Mouse (Mus musculus) ovary, postnatal 14 days (tissue): Measurements from ENCODE around the gene Trip13.
A peak's percentile ranks its signal among the peaks of the same experiment; 100 is the strongest.

ENCODE experiments used
- DNase-seq: peaks from one replicate; pipeline ENCODE4 v3.0.0; 2022; ENCODE audit warnings: low spot score

The Trip13 gene

DNA sequence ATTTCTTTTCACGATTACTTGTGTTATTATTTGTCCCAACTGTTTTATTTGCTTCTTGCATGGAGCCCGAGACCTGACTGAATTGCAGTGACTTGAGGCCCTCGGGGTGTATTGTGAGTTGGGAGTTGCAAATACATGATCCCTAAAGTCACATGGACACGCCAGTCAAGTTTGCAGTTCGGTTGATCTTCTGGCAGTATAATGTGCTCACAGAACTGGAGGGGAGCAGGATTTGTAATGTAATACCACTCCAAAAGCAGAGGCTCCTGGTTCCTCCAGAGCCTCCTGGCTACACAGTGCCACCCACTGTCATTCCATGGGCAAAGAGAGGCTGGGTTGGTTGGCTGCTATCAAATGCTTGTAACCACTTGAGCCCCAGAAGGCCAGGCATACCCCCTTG, 51.0 kb downstream of the Trip13 start:
- DNase-seq: no peak

DNA sequence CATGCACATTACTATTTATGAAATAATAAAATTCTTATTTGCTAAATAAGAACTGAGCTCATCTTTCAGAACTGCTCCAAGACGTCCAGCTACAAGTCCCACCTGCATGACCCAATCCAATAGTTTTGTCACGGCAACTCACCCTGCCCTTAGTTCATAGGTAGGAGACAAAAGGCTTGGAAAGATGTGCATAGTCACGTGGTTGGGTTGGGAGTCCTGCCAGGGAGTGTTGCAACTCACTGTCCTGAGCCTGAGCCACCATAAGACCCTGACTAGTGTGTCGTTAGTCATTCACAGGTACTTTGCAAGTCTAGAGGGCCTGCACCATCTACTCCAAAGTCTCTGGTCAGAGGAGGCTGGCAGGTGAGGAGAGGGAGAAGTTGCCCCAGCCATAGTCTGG, 51.5 kb downstream of the Trip13 start:
- DNase-seq: no peak

DNA sequence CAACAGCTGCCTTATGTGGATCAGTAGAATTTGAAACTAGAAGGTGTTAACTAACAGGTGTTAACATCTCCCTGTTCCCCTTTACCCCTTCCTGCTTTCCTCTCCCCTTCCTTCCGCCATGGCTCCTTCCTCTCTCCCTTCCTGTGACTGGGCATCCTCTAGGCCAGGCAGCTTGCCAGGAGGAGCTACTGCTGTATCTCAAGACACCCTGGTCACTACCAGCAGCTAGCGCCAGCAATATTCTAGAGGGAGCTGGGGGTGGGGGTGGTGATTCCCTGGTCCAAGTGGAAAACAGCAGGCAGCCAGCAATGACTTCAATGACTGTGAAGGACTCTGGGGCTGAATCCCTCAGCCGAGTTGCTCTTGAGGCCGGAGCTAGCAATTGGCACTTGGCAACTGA, 51.9 kb downstream of the Trip13 start:
- no peak for DNase-seq

DNA sequence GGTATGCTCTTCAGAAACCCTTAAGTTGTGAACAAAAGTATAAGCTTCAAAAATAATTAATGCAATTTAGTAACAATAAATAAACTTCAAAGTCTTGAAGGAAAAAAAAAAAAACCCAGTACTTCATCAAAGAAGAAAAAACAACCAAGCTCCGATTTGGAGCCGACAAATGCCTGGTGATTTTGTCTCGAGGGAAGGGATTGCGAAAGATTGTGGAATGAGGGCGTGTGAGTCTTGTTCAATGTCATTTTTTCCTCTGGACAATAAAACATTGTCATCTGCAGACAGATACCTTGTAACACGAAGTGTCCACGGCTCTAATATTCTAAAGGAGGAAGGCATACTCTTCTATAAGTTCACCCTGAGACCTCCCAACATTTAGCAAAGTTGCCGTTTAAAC, 56.2 kb downstream of the Trip13 start:
- DNase-seq: no peak

DNA sequence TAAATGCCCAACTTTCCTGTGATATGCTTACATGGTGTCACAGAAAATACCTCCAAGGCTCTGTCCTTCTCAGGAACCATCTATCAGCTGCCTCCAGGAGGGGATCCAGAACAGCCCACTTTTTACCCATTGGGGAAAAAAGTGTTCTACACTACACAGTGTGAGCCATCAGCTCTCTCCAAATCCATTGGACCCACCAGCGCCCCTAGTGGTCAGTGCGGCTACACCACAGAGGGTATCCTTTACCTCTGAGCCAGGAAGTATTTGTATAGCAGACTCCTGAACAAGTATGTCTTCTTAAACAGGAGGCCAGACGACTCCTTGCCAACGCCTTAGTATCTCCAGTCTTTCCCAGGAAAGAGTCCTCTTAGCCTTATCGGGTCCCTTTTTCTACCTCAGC, 57.8 kb downstream of the Trip13 start:
- DNase-seq: peak; percentile 40

DNA sequence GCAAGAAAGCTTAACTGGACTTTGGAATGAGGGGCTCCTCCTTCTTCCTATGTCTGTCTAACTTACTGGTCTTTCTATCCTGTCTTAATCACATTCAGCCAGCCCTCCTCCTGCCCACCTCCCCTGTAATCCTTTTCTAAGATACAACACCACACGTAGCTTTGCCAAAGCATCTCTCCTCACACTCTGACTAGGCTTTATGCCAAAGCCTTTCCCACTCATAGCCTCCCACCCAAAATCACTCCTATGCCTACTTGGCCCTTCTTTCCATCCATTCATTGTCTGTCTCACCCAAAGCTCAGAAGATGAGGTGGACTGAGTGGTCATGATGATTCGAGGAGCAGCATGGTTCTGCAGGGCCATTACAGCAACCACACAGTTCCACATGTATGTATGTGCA, 65.4 kb downstream of the Trip13 start:
- no peak for DNase-seq
